Mouse (Mus musculus): ENCODE results near the gene Lgals9. TPM values are rescaled to one million over a fixed set of nuclear protein-coding genes. Genes with fewer than 3 reads are reported as not detected.

Gene Lgals9
- total and polyA plus RNA-seq, 3 experiments: 160 to 287 (median 228) TPM

DNA sequence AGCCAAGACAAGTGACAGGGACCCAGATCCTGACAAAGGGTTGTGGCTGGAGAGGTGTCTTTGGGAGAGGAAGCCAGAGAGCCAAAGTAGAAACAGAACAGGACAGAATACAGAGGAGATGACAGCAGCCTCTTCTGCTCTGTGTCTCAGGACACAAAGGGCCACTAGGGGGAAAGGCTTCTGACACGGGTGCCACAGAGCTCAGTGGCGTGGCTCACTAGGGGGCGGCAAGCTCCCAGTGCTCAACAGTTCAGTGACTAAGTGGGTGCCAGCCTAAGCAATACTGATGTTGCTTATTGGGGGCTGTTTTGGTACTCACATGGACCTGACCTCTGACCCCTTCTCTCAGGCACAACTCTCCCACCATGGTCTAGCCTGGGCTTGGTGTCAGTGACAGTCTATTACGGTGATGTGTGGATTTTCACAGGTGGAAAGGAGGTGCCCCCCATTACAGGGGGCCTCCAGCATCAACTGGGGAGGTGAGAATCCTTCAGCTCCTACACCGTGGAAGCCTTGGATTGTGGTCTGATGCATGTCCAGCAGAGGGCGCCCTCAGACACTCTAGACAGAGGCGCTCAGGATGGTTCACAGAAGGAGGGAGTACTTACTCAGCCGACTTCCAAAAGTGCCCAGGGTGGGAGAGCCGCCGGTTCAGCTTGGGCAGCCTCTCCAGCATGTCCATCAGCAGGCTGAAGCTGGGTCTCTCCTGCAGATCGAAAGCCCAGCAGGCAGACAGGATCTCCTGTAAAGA is 34.4 kb upstream of the Lgals9 start (continued):
- TF ChIP-seq MYC (IDR thresholded peaks at IDR 0.05; ENCODE audit: low read depth, low read length) (no peak), BHLHE40 (IDR thresholded peaks at IDR 0.05; ENCODE audit: borderline replicate concordance, low read depth, low read length) (no peak), MXI1 (IDR thresholded peaks at IDR 0.05; ENCODE audit: low read depth, low read length) (no peak), GATA1 (IDR thresholded peaks at IDR 0.05; ENCODE audit: low read depth, low read length) (no peak), GABPA (IDR thresholded peaks at IDR 0.05; ENCODE audit: low read depth, low read length) (no peak), CTCF (IDR thresholded peaks at IDR 0.05 in 2 of 3, conservative IDR thresholded peaks at IDR 0.05 in 1 of 3; ENCODE audit: control insufficient read depth in 1 of 3, insufficient read depth in 1 of 3, low read depth in 2 of 3, low read length in 3 of 3, poor library complexity in 1 of 3, severe bottlenecking in 1 of 3) (peak; percentile 67 to 99 (median 94); a peak in 5 of 6 replicates), USF1 (IDR thresholded peaks at IDR 0.05; ENCODE audit: low read depth, low read length) (no peak)

DNA sequence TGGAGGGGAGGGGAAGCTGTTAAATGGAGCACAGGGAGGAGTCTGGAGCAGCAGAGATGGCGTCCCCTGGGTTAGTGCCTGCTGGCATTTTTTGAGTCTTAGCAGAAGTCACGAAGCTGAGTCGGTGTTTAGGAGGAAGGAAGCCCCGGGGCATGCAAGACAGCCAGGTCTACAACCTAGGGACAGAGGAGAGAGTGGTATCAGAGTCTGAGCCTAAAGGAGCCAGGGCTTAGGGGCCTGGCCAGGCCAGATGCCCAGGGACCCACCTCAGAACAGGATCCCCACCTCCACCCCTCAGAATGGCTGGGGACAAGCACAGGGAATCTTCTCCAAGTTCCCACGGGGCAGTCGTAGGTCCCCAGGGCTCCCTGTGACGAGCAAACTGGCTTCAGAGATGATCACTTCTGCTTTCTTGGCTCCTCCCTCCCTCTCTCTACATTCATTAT is 32.4 kb upstream of the Lgals9 start:
- H3K79me2 ChIP-seq (ENCODE audit: control insufficient read depth, insufficient read depth, low read length, poor library complexity): no peaks in the 10 kb centered on the region
- DNase-seq (ENCODE audit: low read depth, low spot score): peak; percentile 78
- no peaks in the 10 kb centered on the region for H3K27me3 ChIP-seq (ENCODE audit: control insufficient read depth in 1 of 2, insufficient read depth in 2 of 2, low read length in 2 of 2)
- no peaks in the 10 kb centered on the region for H3K9me3 ChIP-seq (replicated peaks; ENCODE audit: insufficient read depth, low read length)
- H3K27ac ChIP-seq (ENCODE audit: control insufficient read depth, low read depth, low read length): peak overlapping the region; percentile 29; the same call in 1 of the 2 replicates
- peaks cover 5 to 9% of the 10 kb centered on the region in 2 experiments; a peak in 2 of 4 replicates for H3K4me1 ChIP-seq (ENCODE audit: control insufficient read depth in 1 of 2, insufficient read depth in 2 of 2, low read length in 2 of 2)
- H3K36me3 ChIP-seq (ENCODE audit: control insufficient read depth in 1 of 2, insufficient read depth in 2 of 2, low read length in 2 of 2): peaks cover 0 to 7% of the 10 kb centered on the region in 2 experiments; a peak in 2 of 4 replicates
- peak overlapping the region; percentile 2 to 22; a peak in 2 of 4 replicates for H3K4me3 ChIP-seq (ENCODE audit: control insufficient read depth in 1 of 2, insufficient read depth in 1 of 2, low read depth in 2 of 2, low read length in 2 of 2)
- H3K9ac ChIP-seq (ENCODE audit: control insufficient read depth, low read depth, low read length, poor library complexity, severe bottlenecking): peak overlapping the region; percentile 60
- peak in 1 of 2 experiments; percentile 26; a peak in 1 of 4 replicates for TF ChIP-seq POLR2A (IDR thresholded peaks at IDR 0.05; ENCODE audit: control insufficient read depth in 1 of 2, insufficient read depth in 1 of 2, low read depth in 1 of 2, low read length in 2 of 2, poor library complexity in 1 of 2)
- 0 out of 2 replicates have a peak, but pooled peaks have one; percentile 5 for TF ChIP-seq SIN3A (IDR thresholded peaks at IDR 0.05; ENCODE audit: low read length)
- no peak for TF ChIP-seq ZC3H11A (IDR thresholded peaks at IDR 0.05; ENCODE audit: low read depth, low read length)
- no peak for TF ChIP-seq BHLHE40 (IDR thresholded peaks at IDR 0.05; ENCODE audit: borderline replicate concordance, low read depth, low read length)
- no peak for TF ChIP-seq NELFE (IDR thresholded peaks at IDR 0.05; ENCODE audit: low read depth, low read length)

DNA sequence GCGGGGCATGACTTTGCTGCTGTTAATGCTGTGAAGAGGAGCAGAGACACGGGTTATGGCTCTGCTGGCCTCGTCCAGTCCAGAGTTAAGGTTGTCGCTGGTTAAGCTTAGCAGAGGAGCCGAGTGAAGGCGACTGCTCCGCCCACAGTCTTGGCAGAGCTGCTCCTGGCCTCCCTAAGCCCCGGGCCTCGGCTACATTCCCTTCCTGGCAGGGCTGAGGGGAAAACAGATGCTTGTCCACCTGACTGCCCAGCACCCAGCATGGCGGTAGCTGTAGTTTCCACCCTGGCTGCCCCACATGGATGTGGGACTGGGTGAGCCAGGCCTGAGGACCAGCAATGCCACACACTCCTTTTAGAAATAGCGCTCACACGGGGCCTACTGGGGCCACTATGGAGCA is 31.5 kb upstream of the Lgals9 start:
- peaks cover 5 to 9% of the 10 kb centered on the region in 2 experiments; a peak in 2 of 4 replicates for H3K4me1 ChIP-seq (ENCODE audit: control insufficient read depth in 1 of 2, insufficient read depth in 2 of 2, low read length in 2 of 2)
- H3K9ac ChIP-seq (ENCODE audit: control insufficient read depth, low read depth, low read length, poor library complexity, severe bottlenecking): no peak overlapping the region
- H3K27ac ChIP-seq (ENCODE audit: control insufficient read depth, low read depth, low read length): no peak overlapping the region
- no peaks in the 10 kb centered on the region for H3K79me2 ChIP-seq (ENCODE audit: control insufficient read depth, insufficient read depth, low read length, poor library complexity)
- no peak overlapping the region for H3K4me3 ChIP-seq (ENCODE audit: control insufficient read depth in 1 of 2, insufficient read depth in 1 of 2, low read depth in 2 of 2, low read length in 2 of 2)
- H3K9me3 ChIP-seq (replicated peaks; ENCODE audit: insufficient read depth, low read length): no peaks in the 10 kb centered on the region
- H3K36me3 ChIP-seq (ENCODE audit: control insufficient read depth in 1 of 2, insufficient read depth in 2 of 2, low read length in 2 of 2): peaks cover 0 to 7% of the 10 kb centered on the region in 2 experiments; a peak in 2 of 4 replicates
- H3K27me3 ChIP-seq (ENCODE audit: control insufficient read depth in 1 of 2, insufficient read depth in 2 of 2, low read length in 2 of 2): no peaks in the 10 kb centered on the region
- no peak for DNase-seq (ENCODE audit: low read depth, low spot score)
- no peak for TF ChIP-seq MYB (IDR thresholded peaks at IDR 0.05; ENCODE audit: low read depth, low read length)
- no peak for TF ChIP-seq CHD2 (IDR thresholded peaks at IDR 0.05; ENCODE audit: low read length)
- TF ChIP-seq TCF12 (IDR thresholded peaks at IDR 0.05; ENCODE audit: low read depth, low read length): no peak
- TF ChIP-seq EP300 (IDR thresholded peaks at IDR 0.05; ENCODE audit: low read depth in 1 of 2, low read length in 2 of 2): no peak
- no peak for TF ChIP-seq SIN3A (IDR thresholded peaks at IDR 0.05; ENCODE audit: low read length)
- no peak for TF ChIP-seq HCFC1 (IDR thresholded peaks at IDR 0.05; ENCODE audit: low read depth, low read length)
- no peak for TF ChIP-seq TAL1 (IDR thresholded peaks at IDR 0.05; ENCODE audit: low read length)
- no peak for TF ChIP-seq NRF1 (IDR thresholded peaks at IDR 0.05; ENCODE audit: insufficient read depth, low read depth, low read length, poor library complexity, severe bottlenecking)
- no peak for TF ChIP-seq ETS1 (IDR thresholded peaks at IDR 0.05; ENCODE audit: low read depth, low read length)
- TF ChIP-seq SMC3 (IDR thresholded peaks at IDR 0.05; ENCODE audit: low read depth, low read length): no peak
- TF ChIP-seq MYC (IDR thresholded peaks at IDR 0.05; ENCODE audit: low read depth, low read length): no peak
- TF ChIP-seq ZMIZ1 (IDR thresholded peaks at IDR 0.05; ENCODE audit: low read depth, low read length): no peak
- TF ChIP-seq UBTF (IDR thresholded peaks at IDR 0.05; ENCODE audit: borderline replicate concordance, insufficient read depth, low read depth, low read length): no peak
- TF ChIP-seq RCOR1 (IDR thresholded peaks at IDR 0.05; ENCODE audit: low read depth, low read length): no peak
